Mouse (Mus musculus): ENCODE results near the gene Dll1.

Dll1 gene

DNA sequence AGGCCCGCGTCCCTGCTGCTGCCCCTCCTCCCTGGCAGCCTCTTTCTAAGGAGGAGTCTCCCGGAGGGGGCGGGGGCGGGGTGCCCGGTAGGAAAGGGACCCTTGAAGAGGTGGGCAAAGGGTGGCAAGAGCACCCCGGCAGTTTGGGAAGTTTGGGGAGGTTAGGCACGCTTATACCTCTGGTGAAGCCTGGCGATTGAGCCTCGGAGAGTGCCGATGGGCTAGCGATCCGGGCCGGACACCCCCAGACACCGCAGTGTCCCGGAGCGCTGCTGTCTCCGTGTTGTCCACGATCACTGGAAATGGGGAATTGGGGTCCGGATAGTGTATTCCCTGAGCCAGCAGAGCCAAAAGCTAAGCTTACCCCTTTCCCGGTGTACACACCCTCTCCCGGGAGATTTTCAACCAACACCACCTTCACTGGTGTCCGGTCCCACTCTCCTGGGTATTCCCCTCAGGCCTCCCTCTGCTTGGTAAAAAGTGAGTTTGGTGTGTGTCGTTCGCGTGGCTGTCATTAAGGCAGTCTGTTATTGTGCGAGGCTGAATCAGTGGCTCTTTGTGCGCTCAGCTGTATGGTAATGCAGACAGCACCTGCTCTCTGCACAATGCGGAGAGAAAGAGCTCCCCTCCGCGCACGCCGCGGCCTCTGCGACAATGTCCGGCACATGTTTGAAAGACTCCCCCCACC lies at the start of gene Dll1:
Dll1 (minus strand) TSS at position 379 of the 688 bp plus-strand sequence.
- peak; percentile 36 for DNase-seq (ENCODE audit: low spot score in 2 of 2)

DNA sequence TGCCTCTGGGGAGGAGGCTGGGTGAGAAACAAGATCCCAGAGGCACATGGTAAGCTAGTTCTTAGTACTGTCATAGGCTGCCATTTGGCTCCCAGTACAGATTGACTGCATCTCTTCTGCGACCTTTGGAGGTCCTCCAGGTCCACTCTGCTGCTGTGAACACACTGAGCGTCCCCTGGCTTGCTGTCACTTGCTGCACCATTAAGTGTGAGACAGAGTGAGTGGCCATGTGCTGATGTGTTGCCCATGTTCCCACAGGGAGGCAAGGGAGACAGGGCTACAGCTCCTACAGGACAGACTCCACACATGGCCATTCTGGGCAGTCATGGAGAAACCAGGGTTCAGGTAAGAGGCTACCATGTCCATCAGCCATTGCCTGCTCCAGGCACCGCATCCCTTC lies 49.3 kb upstream of the Dll1 start:
- no peak for DNase-seq (ENCODE audit: low spot score in 2 of 2)

DNA sequence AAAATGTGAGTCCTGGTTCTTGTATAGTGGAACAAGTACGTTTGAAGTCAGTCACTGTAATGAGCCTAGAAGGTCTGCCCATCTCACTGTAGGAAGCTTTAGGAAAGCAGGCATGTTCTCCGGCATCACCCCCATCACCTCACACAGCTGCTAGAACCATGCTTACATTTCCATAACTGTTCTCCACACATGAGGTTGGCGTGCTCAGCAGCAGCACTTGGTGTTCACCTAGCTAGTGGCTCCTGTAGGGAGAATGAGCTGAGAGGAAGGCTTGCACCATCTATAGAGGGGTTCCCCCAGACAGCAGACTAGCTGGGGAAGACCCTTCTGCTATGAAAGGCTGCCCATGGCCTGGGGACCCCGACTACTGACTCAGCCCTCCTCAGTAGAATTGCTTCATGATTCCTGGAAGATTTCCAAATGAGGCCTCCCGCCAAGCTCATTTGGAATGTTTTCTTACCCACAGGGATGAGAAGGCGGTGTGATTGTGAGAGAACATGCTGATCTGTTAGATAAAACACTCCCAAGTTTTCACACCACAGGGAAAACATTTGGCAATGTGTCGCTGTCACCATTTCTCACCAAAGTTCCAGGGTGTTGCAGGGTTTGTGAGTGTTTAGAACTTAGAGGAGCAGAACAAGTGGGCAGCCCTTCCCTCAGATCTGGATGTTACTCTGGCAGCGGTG lies 46.6 kb upstream of the Dll1 start:
- peak; percentile 77 to 89 for DNase-seq (ENCODE audit: low spot score in 2 of 2)

DNA sequence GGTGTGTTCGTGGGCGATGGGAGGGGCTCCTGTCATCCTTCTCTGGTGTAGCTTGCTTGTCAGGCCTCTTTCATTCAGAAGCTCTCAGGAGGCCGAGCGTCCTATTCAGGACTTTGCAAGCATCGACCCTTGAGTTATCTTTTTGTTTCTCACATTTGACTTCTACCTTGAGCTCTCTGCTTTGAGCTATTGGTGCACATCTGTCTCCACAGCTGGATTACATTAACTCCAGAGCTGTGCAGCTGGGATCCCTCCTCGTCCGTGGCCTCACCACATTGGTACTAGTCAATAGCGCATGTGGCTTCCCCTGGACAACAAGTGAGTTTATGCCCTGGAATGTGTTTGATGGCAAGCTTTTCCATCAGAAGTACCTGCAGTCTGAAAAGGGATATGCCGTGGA lies 46.0 kb upstream of the Dll1 start:
- DNase-seq (ENCODE audit: low spot score in 2 of 2) = no peak

DNA sequence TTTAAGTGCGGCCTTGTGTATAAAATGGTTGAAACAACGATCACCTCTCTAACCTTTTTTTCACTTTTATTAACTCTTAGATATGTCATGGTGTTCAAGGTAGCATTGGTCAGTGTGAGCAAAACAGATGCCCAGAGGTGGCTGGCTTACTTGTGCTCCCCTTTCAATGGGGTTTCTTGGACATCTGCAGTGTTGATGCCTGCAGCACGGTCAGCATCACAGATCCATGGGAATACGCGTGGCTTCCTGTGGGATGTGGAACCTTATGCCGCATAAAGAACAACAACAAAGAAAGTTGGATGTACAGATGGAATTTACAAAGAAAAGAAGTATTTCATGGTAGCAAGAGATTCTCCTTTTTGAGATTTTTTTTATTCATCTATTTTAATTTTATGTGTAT lies 44.8 kb upstream of the Dll1 start:
- no peak for DNase-seq (ENCODE audit: low spot score in 2 of 2)

DNA sequence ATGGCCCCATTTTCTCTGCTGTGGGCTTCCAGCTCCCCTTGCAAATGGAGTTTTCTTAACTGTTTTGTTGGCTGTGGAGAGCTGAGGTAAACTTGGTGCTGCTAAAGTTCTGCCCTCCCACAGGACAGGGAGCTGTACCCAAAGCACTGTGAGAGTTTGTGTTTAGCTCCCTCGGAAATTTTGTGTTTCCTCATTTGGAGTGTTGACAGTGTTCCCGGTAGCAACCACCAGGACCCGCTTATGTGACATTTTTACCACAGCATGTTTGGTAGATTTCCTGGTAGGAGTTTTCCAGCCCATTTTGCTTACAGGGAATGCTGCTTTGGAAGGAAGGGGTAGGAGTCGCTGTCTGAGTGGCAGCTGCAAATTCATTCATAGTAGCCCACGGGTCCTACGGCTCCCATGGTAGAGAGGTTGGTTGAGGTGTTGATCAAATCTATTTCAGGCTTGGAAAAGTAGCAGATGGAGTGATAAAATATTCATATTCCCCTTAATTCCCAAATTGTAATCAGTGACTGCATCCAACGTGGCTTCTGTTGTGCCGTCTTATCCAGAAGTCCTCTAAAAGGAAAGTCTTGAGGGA lies 43.4 kb upstream of the Dll1 start:
- peak; percentile 22 to 30 for DNase-seq (ENCODE audit: low spot score in 2 of 2)

DNA sequence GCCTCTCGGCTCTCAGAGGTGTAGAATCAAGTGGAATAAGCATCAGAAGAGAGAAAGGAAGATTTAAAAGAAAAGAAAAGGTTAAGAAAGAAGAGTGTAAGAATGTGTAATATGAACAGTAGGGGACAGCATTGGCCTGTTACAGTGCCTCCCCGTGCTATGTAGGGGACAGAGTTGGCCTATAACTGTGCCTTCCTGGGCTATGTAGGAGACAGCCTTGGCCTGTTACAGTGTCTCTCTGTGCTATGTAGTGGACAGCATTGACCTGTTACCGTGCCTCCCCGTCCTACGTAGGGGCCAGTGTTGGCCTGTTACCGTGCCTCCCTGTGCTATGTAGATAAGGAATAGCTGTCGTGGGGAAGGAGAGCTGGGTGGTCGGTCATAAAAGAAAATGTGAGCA lies 42.9 kb upstream of the Dll1 start:
- no peak for DNase-seq (ENCODE audit: low spot score in 2 of 2)

DNA sequence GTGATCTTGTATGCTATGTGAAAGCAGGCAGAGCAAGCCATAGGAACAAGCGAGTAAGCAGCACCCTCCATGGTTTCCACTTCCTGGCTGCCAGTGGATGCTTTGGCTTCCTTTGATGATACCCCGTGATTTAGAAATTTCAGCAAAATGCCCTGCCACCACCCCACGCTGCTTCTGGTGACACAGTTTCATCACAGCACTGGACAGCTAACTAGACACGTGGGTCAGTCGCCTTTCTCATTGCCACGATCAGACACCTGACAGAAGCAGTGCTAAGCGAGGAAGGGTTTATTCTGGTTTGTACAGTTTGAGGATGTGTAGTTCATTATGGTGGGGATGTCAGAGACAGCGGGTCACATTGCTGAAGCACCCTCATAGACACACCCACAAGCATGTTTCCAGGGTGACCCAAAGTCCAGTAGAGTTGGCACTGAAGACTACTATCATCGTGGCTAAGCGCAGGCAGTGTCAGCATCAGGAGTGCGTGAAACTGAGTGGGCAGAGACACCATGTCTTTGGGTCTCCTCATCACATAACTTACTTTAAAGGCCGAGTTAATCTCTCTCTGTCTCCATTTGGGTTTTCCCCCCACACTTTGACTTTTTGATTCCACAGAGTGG lies 40.0 kb upstream of the Dll1 start:
- DNase-seq (ENCODE audit: low spot score in 2 of 2) = no peak

DNA sequence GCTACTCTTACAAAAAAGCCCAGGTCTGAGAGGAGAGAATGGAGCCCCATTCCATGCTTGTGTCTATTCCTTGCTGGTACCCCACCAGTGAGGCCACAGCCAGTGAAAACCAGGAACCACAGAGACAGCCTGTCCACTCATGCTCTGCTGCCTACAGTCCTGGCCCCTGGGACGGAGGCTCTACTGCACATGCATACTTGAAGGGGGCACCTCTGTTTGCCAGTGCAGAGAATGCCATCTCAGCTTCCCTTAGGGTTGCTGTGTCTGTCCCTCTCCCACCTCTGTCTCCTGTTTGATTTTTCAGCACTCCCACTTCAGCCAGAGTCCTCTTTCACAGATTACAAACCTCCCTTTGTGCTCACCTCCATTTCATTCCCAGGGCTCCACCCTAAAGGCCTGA lies 34.2 kb upstream of the Dll1 start:
- no peak for DNase-seq (ENCODE audit: low spot score in 2 of 2)

DNA sequence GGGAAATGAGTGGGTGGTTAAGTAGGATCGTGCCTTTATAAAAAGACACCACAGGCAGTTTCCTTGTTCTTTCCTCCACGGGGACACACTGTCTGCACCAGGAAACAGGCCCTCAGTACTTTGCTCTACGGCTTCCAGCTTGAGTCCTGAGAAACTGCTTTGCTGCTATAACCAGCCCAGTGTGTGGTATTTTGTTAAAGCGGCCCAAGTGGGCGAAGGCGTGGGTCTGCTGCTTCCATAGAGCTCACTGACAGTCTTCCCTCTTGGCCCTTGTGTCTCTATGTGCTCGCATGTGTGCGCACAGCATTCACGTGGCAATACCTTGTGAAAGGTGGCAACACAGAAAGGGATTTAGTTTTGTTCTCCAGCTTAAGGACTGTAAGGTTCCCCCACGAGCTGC lies 32.6 kb upstream of the Dll1 start:
- peak; percentile 22 to 38 for DNase-seq (ENCODE audit: low spot score in 2 of 2)

DNA sequence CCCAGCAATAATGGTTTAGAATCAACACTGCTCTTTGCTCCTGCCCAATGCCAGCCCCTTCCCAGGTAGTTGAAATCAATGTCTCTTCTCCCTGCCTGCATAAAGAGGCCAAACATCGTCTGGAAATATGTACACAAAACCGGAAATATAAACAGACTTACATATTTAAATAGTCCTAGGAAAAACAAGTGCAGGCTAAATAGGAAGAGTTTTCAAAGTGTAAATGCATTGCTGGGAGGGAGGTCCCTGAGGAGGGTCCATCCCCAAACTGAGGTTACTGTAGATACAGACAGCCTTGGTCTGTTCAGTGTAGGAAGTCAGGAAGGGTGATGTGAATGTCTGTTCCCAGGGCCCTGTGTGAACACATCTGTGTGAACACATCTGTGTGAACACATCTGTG lies 29.9 kb upstream of the Dll1 start:
- no peak for DNase-seq (ENCODE audit: low spot score in 2 of 2)

DNA sequence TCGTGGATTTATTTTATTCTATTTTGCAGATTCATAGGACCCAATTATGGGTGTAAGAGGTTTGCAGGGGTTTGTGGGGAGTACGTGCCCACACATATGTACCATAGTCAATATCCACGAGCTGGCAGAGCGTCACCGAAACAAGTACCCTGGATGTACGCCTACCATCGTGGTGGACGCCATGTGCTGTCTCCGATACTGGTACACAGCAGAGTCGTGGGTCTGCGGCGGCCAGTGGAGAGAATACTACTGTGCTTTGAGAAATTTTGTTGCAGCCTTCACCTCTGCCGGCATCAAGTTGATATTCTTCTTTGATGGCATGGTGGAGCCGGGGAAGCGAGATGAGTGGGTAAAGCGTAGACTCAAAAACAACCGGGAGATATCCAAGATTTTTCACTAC lies 25.0 kb upstream of the Dll1 start:
- no peak for DNase-seq (ENCODE audit: low spot score in 2 of 2)

DNA sequence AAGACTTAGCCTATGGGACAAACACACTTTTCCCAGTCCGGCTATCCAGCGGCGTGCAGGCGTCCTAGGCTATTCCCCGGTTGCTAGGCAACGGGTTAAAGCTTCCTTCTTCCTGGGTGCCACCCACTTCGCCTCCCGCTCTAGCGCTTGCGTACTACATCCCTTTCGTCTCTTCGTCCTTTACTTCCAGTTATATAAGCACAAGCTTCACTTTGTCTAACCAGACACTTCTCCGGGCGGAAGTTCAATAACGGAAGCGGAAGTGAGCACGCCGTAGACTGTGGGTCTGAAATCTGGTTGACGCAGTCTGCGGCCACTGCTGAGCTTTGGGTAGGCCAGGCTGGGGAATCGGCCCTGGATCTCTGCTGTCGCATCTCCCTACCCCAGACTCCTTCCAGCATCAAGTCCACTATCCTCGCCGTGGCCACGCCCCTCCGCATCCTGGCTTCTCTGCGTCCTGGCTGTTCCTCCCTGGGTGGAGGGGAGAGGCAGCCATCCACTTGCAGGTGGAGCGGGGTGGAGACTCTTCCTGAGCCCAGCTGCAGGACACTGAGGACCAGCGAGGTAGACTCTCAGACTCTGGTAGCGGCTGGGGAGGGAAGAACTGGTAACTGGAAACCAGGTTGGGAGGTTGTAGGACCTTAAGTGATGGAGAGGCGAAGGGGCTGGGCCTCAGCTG lies 19.5 kb upstream of the Dll1 start, which contains the start of gene Fam120b:
Fam120b (plus strand) TSS at position 206 of the 679 bp plus-strand sequence.
- peak; percentile 88 to 95 for DNase-seq (ENCODE audit: low spot score in 2 of 2)

DNA sequence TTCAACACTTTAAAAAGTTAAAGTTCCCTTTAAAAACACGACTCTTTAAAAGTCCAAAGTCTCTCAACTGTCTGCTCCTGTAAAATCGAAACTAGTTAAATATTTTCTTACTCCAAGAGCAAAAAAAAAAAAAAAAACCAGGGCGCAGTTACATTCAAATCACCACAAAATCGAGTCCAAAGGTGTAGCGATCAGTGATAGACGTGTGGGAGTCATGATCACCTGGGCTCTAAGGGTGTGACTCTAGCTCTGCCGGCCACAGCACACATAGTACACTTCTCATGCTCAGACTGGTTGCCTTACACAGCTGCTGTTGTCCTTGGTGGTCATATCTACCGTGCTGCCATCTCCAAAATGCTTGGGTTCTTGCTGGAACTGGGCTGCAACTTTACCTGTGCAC lies 12.7 kb upstream of the Dll1 start:
- DNase-seq (ENCODE audit: low spot score in 2 of 2) = no peak

DNA sequence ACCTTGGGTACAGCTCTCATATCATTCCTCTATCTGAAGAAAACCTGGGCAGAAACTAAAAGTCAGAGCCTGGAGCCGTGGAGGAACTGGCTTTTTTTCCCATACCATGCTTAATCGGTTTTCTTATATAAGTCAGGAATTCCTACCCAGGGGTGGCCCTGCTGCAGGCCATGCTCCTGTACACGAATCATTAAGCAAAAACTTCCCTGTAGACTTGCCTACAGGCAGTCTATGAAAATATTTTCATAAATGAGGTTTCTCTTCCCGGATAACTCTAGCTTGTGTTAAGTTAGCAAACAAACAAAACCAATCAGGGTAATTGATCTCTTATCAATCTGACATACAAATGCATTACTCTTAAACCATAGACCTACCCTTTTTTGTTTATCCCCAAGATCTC lies 12.2 kb upstream of the Dll1 start:
- no peak for DNase-seq (ENCODE audit: low spot score in 2 of 2)

DNA sequence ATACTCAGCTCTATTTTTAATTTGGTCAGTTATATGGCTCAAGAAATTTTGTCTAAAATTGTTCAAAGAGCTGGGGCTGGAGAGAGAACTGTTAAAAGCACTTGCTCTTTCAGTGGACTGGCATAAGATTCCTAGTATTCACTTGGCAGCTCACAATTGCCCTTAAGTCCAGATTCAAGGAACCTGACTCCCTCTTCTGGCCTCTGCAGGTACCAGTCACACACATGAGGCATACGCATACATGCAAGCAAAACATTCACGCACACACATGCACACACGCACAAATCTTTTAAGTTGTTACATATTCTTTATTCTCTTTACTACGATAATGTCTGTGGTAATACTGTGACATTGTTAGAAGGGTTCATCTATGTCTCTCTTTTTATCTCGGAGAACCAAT lies 6.7 kb upstream of the Dll1 start:
- no peak for DNase-seq (ENCODE audit: low spot score in 2 of 2)

DNA sequence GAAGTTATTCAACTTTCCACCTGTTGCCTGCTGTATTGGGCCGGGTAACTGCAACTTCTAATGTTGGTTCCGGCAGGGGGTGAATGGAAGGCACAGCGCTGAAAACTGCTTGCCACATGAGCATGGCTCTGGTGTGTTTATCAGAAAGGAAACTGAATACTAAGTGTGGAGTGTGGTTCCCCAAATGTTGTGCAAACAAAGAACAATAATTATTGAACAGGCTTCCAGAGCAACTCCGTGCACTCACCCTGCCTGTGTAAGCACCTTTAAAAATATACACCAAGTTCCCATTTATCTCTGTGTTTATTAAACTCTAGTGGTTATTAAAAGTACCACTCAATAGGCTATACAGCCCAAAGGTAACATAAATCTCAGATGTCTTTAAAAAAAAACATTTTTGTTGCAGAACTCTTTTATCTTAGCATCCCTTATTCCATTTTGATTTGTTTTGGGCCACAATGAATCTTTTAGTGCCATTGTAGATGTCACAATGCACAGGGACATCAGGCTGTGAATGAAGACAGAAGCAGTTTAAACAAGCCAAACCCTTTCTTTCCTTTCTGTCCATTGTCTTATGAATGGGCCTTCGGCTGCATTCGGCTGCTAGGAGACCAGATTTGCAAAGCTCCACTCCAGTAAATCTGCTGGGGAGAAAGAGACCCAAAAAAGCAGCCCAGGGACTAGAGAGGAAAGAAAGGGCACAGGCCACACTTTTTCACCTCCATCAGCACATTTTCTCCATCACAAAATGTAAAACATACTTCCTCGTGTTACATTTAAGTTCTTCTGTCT lies 5.4 kb upstream of the Dll1 start:
- DNase-seq (ENCODE audit: low spot score in 2 of 2) = no peak

DNA sequence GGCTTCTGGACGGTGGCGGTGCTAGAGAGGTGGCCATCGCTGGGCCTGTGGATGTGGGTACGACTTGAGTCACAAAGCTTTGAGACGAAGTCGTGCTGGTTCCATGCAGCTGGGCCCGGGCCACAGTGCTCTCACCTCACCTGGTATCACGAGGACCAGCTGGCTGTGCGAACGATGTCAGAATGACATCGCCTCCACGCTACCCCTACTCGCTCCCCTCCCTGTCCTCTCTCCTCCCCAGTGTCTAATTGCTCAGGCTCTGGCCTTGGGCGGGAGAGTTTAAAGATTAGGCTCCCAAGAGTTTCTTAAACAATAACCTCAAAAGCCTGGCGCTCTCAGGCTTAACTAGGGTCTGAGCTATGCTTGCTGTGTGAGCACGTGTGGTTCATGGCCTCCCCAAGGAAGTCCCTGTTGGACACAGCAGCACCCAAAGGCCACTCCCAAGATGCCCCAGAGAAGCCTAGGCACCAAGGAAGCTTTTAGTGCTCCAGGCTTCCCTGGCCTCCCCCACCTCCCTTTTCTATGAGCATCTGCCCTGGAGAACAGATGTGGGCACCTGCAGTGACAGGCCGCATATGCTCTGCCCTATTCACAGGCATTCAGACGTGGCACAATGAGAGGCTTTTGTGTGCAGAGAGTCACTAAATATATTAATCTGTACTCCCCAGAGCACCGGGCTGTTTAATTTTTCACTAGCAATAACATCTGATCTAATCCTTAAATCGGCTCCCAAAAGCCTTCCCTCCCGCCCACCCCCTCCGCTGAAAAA lies 4.6 kb upstream of the Dll1 start:
- DNase-seq (ENCODE audit: low spot score in 2 of 2) = no peak

DNA sequence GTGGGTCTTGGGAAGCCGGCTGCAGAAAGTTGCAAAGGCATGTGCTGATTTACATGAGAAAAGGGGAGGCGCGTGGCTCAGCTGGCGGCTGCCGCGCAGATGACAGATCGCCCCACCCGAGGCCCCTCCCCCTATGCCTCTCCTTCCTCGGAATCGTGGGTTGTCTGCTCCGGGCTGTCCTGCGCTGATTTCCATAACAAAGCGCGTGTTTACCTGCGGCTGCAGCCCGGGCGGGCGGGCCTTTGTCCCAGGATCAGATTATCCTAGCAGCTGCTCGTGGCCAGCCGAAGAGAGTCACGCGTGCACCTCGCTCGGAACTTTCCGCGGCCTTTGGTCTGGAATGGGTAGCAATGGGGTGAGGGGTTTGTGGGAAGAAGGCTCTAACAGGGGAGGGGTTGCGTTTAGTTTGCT lies 4.0 kb upstream of the Dll1 start:
- DNase-seq (ENCODE audit: low spot score in 2 of 2) = peak in 1 of 2 experiments; percentile 35

DNA sequence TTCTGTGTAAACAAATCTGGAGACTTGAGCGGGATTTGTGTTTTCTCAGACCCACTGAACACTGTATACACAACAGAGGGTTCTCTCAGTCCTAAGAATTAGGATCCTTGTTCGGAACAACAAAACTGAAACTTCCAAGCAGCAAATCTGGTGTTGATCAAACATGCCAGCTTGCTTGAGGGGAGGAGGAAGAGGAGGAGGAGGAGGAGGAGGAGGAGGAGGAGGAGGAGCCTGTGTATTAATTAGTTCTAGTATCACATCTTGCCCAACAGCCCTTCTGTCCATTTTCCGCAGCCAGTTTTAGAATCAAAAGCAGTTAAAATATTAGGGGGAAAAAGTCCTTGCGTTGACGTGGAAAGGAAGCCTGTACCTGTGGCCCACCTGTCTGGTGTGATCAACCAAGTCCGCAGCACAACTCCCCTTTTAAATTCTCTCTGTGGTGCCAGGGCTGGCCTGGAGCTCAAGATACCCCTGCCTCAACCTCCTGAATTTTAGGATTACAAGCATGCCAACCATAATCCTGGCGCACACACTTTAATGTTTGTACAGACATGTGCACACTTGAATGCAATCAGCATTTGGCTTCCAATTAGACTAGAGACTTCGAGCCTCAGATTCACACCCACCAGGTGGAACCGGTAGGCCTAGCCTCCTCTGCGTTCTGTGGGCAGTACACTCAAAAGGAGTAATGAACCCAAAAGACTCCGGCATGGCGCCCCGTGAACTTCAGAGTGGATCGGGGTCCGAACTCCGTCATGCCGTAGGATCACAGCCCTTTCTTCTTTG lies 3.3 kb upstream of the Dll1 start:
- DNase-seq (ENCODE audit: low spot score in 2 of 2) = no peak
